Mouse (Mus musculus): ENCODE results near the gene Syn2. TPM values are rescaled to one million over a fixed set of nuclear protein-coding genes. Genes with fewer than 3 reads are reported as not detected.

Syn2 gene
- total RNA-seq, 2 experiments from 2014 or later = 2.2 to 2.8 TPM

- intact Hi-C loops (cut with DNase I; ENCODE audit: low total_unique reads) = no loop called here
- no peak for DNase-seq
Observed at GRCm38 (mm10) chr6:115321883-115322351, 187.2 kb downstream of the Syn2 start.

GRCm38 (mm10) chr6:115322956-115323355 is 188.3 kb downstream of the Syn2 start:
- intact Hi-C loops (cut with DNase I; ENCODE audit: low total_unique reads) = no loop called here
- no peak for DNase-seq

- DNase-seq = no peak
- intact Hi-C loops (cut with DNase I; ENCODE audit: low total_unique reads) = no loop called here
Observed at GRCm38 (mm10) chr6:115330964-115331363, 196.3 kb downstream of the Syn2 start.

Small RNAs within 50 kb of the gene (microRNA-seq; reads per million reads assigned to microRNA genes)
- gene Gm24767 = 0 reads per million in 2 experiments

Other genes starting within 250 kb of the Syn2 start
- 10 to 100 TPM; 15.7 to 20.1 TPM for gene Vgll4, start 164.9 kb upstream of the Syn2 start, total RNA-seq (2021)
- gene Tamm41, start 97.0 kb upstream of the Syn2 start, total RNA-seq (2021) = 1 to 10 TPM; 8.5 to 8.9 TPM
- not detected for gene Gm17482, start 92.4 kb downstream of the Syn2 start, total RNA-seq (2021)
- gene Timp4, start 117.3 kb downstream of the Syn2 start, total RNA-seq (2021) = 10 to 100 TPM; 11.1 to 25.9 TPM
- gene Pparg, start 226.0 kb downstream of the Syn2 start, total RNA-seq (2021) = 1 to 10 TPM; 4.0 to 6.7 TPM